ENCODE assay signal across 8 mouse cellular contexts in the genomic region with DNA sequence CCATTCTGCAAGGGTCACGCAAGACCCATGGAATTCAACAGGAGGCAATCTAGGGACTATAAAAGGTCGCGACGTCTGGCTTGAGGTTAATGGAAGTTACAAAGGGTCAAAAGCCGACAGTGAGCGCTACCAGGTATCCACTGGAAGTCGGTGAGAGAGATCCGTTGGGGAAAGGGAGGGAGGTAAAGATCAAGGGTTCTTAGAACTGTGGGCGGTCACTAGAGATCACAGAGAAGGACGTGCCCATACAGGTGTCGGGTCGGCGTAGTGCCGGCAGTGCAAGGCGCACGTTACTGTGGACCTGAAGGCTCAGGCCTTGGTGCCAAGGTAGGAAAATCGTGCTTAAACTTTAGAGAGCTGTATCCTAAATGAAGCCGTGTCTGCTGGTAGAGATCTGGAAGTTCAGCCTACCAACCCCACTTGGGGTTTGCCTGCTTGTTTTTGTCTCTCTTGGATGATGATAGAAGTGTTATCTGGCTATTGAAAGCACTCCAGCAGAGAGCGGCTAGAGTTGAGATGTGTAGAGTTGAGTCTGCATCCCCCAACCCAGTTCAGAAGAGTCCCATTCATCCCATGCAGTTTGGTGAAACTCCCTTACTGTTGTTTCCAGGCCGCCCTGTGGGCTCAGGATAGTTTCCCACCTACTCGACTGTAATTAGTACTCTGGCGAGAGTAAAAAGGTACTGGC. TPM values are rescaled to one million over a fixed set of nuclear protein-coding genes. Genes with fewer than 3 reads are reported as not detected.
A peak's percentile ranks its signal among the peaks of the same experiment; 100 is the strongest.
DNase-seq lines count a peak whose midpoint lies in the region; ATAC-seq lines count a peak whose summit lies in the region.

No protein-coding gene starts in this region.

- H3K9ac ChIP-seq in neural tube, embryonic 11.5 days (ENCODE audit: low read length), result peak overlapping the region; percentile 37; the same call in 1 of the 2 replicates
- H3K9ac ChIP-seq in forebrain, embryonic 15.5 days (replicated peaks), result peak overlapping the region; percentile 48
- peak overlapping the region; percentile 39 for H3K9ac ChIP-seq in limb, embryonic 15.5 days
- peak overlapping the region; percentile 35; the same call in 1 of the 2 replicates for H3K9ac ChIP-seq in neural tube, embryonic 14.5 days (replicated peaks; ENCODE audit: low read depth, low read length)

- H3K4me3 ChIP-seq in neural tube, embryonic 11.5 days (ENCODE audit: low read depth, low read length), result peak overlapping the region; percentile 40
- H3K4me3 ChIP-seq in forebrain, embryonic 15.5 days, result peak overlapping the region; percentile 47
- peak overlapping the region; percentile 51 for H3K4me3 ChIP-seq in limb, embryonic 15.5 days
- H3K4me3 ChIP-seq in neural tube, embryonic 14.5 days (ENCODE audit: low read depth, low read length), result peak overlapping the region; percentile 34

- ATAC-seq in neural tube, embryonic 11.5 days (ENCODE audit: insufficient read depth, low FRiP score, low TSS enrichment), result no peak
- no peak for ATAC-seq in forebrain, embryonic 15.5 days (replicated peaks)
- ATAC-seq in limb, embryonic 15.5 days (ENCODE audit: insufficient number of reproducible peaks, low FRiP score, low TSS enrichment, low read depth), result no peak
- no peak for ATAC-seq in neural tube, embryonic 14.5 days (ENCODE audit: low read depth)

- H3K36me3 ChIP-seq in neural tube, embryonic 11.5 days (ENCODE audit: control insufficient read depth, insufficient read depth, low read length), result no peaks in the 10 kb centered on the region; the same call in 1 of the 2 replicates
- no peaks in the 10 kb centered on the region for H3K36me3 ChIP-seq in forebrain, embryonic 15.5 days
- peaks cover 6% of the 10 kb centered on the region for H3K36me3 ChIP-seq in limb, embryonic 15.5 days
- H3K36me3 ChIP-seq in neural tube, embryonic 14.5 days (ENCODE audit: control insufficient read depth, insufficient read depth, low read length), result peaks cover 6% of the 10 kb centered on the region; the same call in 1 of the 2 replicates

- peaks cover 9% of the 10 kb centered on the region for H3K4me1 ChIP-seq in neural tube, embryonic 11.5 days (ENCODE audit: control insufficient read depth, insufficient read depth, low read length)
- H3K4me1 ChIP-seq in forebrain, embryonic 15.5 days, result peaks cover 34% of the 10 kb centered on the region
- H3K4me1 ChIP-seq in limb, embryonic 15.5 days, result peaks cover 46% of the 10 kb centered on the region
- peaks cover 13% of the 10 kb centered on the region; the same call in 1 of the 2 replicates for H3K4me1 ChIP-seq in neural tube, embryonic 14.5 days (ENCODE audit: control insufficient read depth, insufficient read depth, low read length)

- DNase-seq in neural tube, embryonic 11.5 days (ENCODE audit: low spot score), result peak; percentile 35
- no peak for DNase-seq in neural tube, embryonic 10.5 days (ENCODE audit: extremely low spot score, low spot score)
- no peak for DNase-seq in cerebellum, adult 9-10 months
- DNase-seq in right cerebral cortex, postnatal 36 days (ENCODE audit: low spot score in 2 of 2), result no peak
- no peak for DNase-seq in left cerebral cortex, postnatal 14 days (ENCODE audit: low spot score in 2 of 2)

- H3K27me3 ChIP-seq in neural tube, embryonic 11.5 days (ENCODE audit: control insufficient read depth, insufficient read depth, low read length), result peaks cover 58% of the 10 kb centered on the region
- peaks cover 57% of the 10 kb centered on the region for H3K27me3 ChIP-seq in forebrain, embryonic 15.5 days
- peaks cover 47% of the 10 kb centered on the region for H3K27me3 ChIP-seq in limb, embryonic 15.5 days
- H3K27me3 ChIP-seq in neural tube, embryonic 14.5 days (ENCODE audit: control insufficient read depth, insufficient read depth, low read length), result peaks cover 55% of the 10 kb centered on the region

- 4% methylated on average over 22 of the region's 22 CpGs for WGBS in neural tube, embryonic 11.5 days
- 4% methylated on average over 22 of the region's 22 CpGs for WGBS in forebrain, embryonic 15.5 days
- 9% methylated on average over 22 of the region's 22 CpGs for WGBS in limb, embryonic 15.5 days
- 3% methylated on average over 22 of the region's 22 CpGs for WGBS in neural tube, embryonic 14.5 days

- intact Hi-C loops in left cerebral cortex, postnatal 14 days (cut with DNase I), result loop anchor here (5.0 kb wide), 1 partner anchor 75 kb away; a partner anchor contains a TSS

- no peaks in the 10 kb centered on the region for H3K9me3 ChIP-seq in neural tube, embryonic 11.5 days (ENCODE audit: control insufficient read depth, low read length)
- H3K9me3 ChIP-seq in forebrain, embryonic 15.5 days, result no peaks in the 10 kb centered on the region
- no peaks in the 10 kb centered on the region for H3K9me3 ChIP-seq in limb, embryonic 15.5 days
- H3K9me3 ChIP-seq in neural tube, embryonic 14.5 days (ENCODE audit: control insufficient read depth, low read length), result no peaks in the 10 kb centered on the region

- peak overlapping the region; percentile 55 for H3K4me2 ChIP-seq in neural tube, embryonic 11.5 days (ENCODE audit: low read depth)
- peak overlapping the region; percentile 82 for H3K4me2 ChIP-seq in forebrain, embryonic 15.5 days (replicated peaks)
- H3K4me2 ChIP-seq in limb, embryonic 15.5 days, result peak overlapping the region; percentile 89
- peak overlapping the region; percentile 69 for H3K4me2 ChIP-seq in neural tube, embryonic 14.5 days (ENCODE audit: low read depth, low read length)

- no peak overlapping the region for H3K27ac ChIP-seq in neural tube, embryonic 11.5 days (ENCODE audit: low read depth, low read length)
- no peak overlapping the region for H3K27ac ChIP-seq in forebrain, embryonic 15.5 days (replicated peaks)
- no peak overlapping the region for H3K27ac ChIP-seq in limb, embryonic 15.5 days
- no peak overlapping the region for H3K27ac ChIP-seq in neural tube, embryonic 14.5 days (ENCODE audit: low read depth, low read length)

RNA-seq across cellular contexts. Expression of a gene that starts 0.6 kb away (rescaled TPM):
- 2.5 and 4.0 TPM in 2 replicates for polyA plus RNA-seq in neural tube, embryonic 11.5 days (2014; fragmentation: Nextera tagmentation; extraction: Ambion mirVana)
- 0.06 and 0.23 TPM in 2 replicates for polyA plus RNA-seq in forebrain, embryonic 15.5 days (2015; fragmentation: Nextera tagmentation; extraction: Ambion mirVana)
- 57.6 and 58.3 TPM in 2 replicates for polyA plus RNA-seq in limb, embryonic 15.5 days (2015; fragmentation: Nextera tagmentation; extraction: Ambion mirVana)
- polyA plus RNA-seq in neural tube, embryonic 14.5 days (2014; fragmentation: Nextera tagmentation; extraction: Ambion mirVana), result not detected in 2 replicates
- under 1 TPM in 1 of 2 experiments, not detected in 1; 0.79 TPM for total RNA-seq in left cerebral cortex, postnatal 14 days (2021)

RNA-seq across cellular contexts. Expression of a gene that starts 12.8 kb away (rescaled TPM):
- 8.0 and 8.9 TPM in 2 replicates for polyA plus RNA-seq in neural tube, embryonic 11.5 days (2014; fragmentation: Nextera tagmentation; extraction: Ambion mirVana)
- polyA plus RNA-seq in forebrain, embryonic 15.5 days (2015; fragmentation: Nextera tagmentation; extraction: Ambion mirVana), result 16.6 and 20.1 TPM in 2 replicates
- polyA plus RNA-seq in limb, embryonic 15.5 days (2015; fragmentation: Nextera tagmentation; extraction: Ambion mirVana), result 17.9 and 19.9 TPM in 2 replicates
- 5.1 and 14.6 TPM in 2 replicates for polyA plus RNA-seq in neural tube, embryonic 14.5 days (2014; fragmentation: Nextera tagmentation; extraction: Ambion mirVana)
- 10 to 100 TPM; 23.0 to 25.3 TPM for total RNA-seq in left cerebral cortex, postnatal 14 days (2021)

RNA-seq across cellular contexts. Expression of a gene that starts 31.3 kb away (rescaled TPM):
- 106 and 121 TPM in 2 replicates for polyA plus RNA-seq in neural tube, embryonic 11.5 days (2014; fragmentation: Nextera tagmentation; extraction: Ambion mirVana)
- polyA plus RNA-seq in forebrain, embryonic 15.5 days (2015; fragmentation: Nextera tagmentation; extraction: Ambion mirVana), result 62.2 and 69.2 TPM in 2 replicates
- 36.5 and 41.0 TPM in 2 replicates for polyA plus RNA-seq in limb, embryonic 15.5 days (2015; fragmentation: Nextera tagmentation; extraction: Ambion mirVana)
- polyA plus RNA-seq in neural tube, embryonic 14.5 days (2014; fragmentation: Nextera tagmentation; extraction: Ambion mirVana), result 65.3 and 74.7 TPM in 2 replicates
- total RNA-seq in left cerebral cortex, postnatal 14 days (2021), result 10 to 100 TPM; 26.8 to 29.9 TPM

Comparison
In these comparisons a context has a peak if more than half of its experiments do, and no peak if none do; other contexts are left out.
1. RNA of a gene that starts 0.6 kb away (polyA plus RNA-seq): 57.6 to 58.3 TPM in limb, embryonic 15.5 days; 2.5 to 4.0 TPM in neural tube, embryonic 11.5 days, 0.06 to 0.23 TPM in forebrain, embryonic 15.5 days and not detected in neural tube, embryonic 14.5 days; every median in the first group is over 10 times any median in the second.
2. Peak in every context shown above with its lines, with median percentiles within 50 percentile points of each other: H3K4me2 ChIP-seq, H3K4me3 ChIP-seq and H3K9ac ChIP-seq.